Mouse (Mus musculus): ENCODE data around the gene Dlg4. TPM values are rescaled to one million over a fixed set of nuclear protein-coding genes. Genes with fewer than 3 reads are reported as not detected.

Gene Dlg4
- polyA plus RNA-seq, 1 experiment from 2014 or later: 9.3 TPM

- H3K36me3 ChIP-seq (ENCODE audit: insufficient read depth, low read length): peaks cover 38% of the 10 kb centered on the region
- H3K4me3 ChIP-seq (ENCODE audit: low read length): peak within 1 kb of the TSS; percentile 100
- no peaks in the 10 kb centered on the region for H3K9me3 ChIP-seq (ENCODE audit: low read length)
- H3K27ac ChIP-seq (ENCODE audit: low read length): peak within 1 kb of the TSS; percentile 99
- ATAC-seq (ENCODE audit: low FRiP score, low TSS enrichment): no peak
- peaks cover 28% of the 10 kb centered on the region for H3K4me1 ChIP-seq (ENCODE audit: insufficient read depth, low read length)
- WGBS: 42% methylated on average over 8 of the region's 8 CpGs
- no peaks in the 10 kb centered on the region for H3K27me3 ChIP-seq (ENCODE audit: insufficient read depth, low read length)
- H3K9ac ChIP-seq (replicated peaks; ENCODE audit: low read length): peak within 1 kb of the TSS; percentile 99
- peak within 1 kb of the TSS; percentile 86 for H3K4me2 ChIP-seq (replicated peaks; ENCODE audit: low read depth, low read length)
These were observed 34.5 kb upstream of the Dlg4 start, which contains the start of gene Elp5 for GRCm38 (mm10) chr11:69982225-69982624. TSS of gene Elp5 (minus strand) at chr11:69982517.

DNA sequence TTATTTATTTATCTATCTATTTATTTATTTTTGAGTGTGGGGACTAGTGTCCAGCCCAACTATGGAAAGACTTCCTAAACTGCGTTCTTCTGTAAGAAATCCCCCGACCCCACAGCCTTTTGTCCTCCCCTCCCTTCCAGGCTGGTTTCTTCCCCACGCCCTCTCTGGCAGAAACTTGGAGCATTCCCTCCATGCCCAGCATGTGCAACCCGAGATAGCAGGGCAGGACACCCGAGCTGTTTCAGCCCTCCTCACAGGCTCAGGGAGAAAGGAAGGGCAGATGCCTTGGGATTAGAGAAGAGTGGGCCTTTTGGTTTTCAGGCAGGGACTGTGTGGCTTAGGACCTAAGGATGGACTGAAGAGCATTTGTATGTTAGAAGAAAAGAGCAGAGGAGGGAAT is 33.9 kb upstream of the Dlg4 start:
- Histone ChIP-seq H3K27me3 (ENCODE audit: insufficient read depth, low read length) (no peaks in the 10 kb centered on the region), H3K9ac (replicated peaks; ENCODE audit: low read length) (peak overlapping the region; percentile 66), H3K4me2 (replicated peaks; ENCODE audit: low read depth, low read length) (peak overlapping the region; percentile 86), H3K27ac (ENCODE audit: low read length) (peak overlapping the region; percentile 61; the same call in 1 of the 2 replicates), H3K4me3 (ENCODE audit: low read length) (peak overlapping the region; percentile 100), H3K9me3 (ENCODE audit: low read length) (no peaks in the 10 kb centered on the region), H3K36me3 (ENCODE audit: insufficient read depth, low read length) (peaks cover 33% of the 10 kb centered on the region), H3K4me1 (ENCODE audit: insufficient read depth, low read length) (peaks cover 28% of the 10 kb centered on the region)
- ATAC-seq (ENCODE audit: low FRiP score, low TSS enrichment): no peak
- WGBS: 7% methylated on average over 5 of the region's 5 CpGs

GRCm38 (mm10) chr11:69983377-69983776 is 33.4 kb upstream of the Dlg4 start:
- Histone ChIP-seq H3K9ac (replicated peaks; ENCODE audit: low read length) (peak overlapping the region; percentile 66), H3K27ac (ENCODE audit: low read length) (peak overlapping the region; percentile 61; the same call in 1 of the 2 replicates), H3K4me1 (ENCODE audit: insufficient read depth, low read length) (peaks cover 28% of the 10 kb centered on the region), H3K27me3 (ENCODE audit: insufficient read depth, low read length) (no peaks in the 10 kb centered on the region), H3K4me2 (replicated peaks; ENCODE audit: low read depth, low read length) (peak overlapping the region; percentile 86), H3K36me3 (ENCODE audit: insufficient read depth, low read length) (peaks cover 34% of the 10 kb centered on the region), H3K4me3 (ENCODE audit: low read length) (peak overlapping the region; percentile 100; the same call in 1 of the 2 replicates), H3K9me3 (ENCODE audit: low read length) (no peaks in the 10 kb centered on the region)
- no peak for ATAC-seq (ENCODE audit: low FRiP score, low TSS enrichment)
- 69% methylated on average over 4 of the region's 4 CpGs for WGBS

GRCm38 (mm10) chr11:69984431-69984830 is 32.3 kb upstream of the Dlg4 start:
- 87% methylated on average over 8 of the region's 8 CpGs for WGBS
- Histone ChIP-seq H3K27ac (ENCODE audit: low read length) (no peak overlapping the region), H3K4me1 (ENCODE audit: insufficient read depth, low read length) (peaks cover 21% of the 10 kb centered on the region), H3K4me3 (ENCODE audit: low read length) (no peak overlapping the region), H3K9me3 (ENCODE audit: low read length) (no peaks in the 10 kb centered on the region), H3K36me3 (ENCODE audit: insufficient read depth, low read length) (peaks cover 41% of the 10 kb centered on the region), H3K4me2 (replicated peaks; ENCODE audit: low read depth, low read length) (no peak overlapping the region), H3K27me3 (ENCODE audit: insufficient read depth, low read length) (no peaks in the 10 kb centered on the region), H3K9ac (replicated peaks; ENCODE audit: low read length) (no peak overlapping the region)
- no peak for ATAC-seq (ENCODE audit: low FRiP score, low TSS enrichment)

- Histone ChIP-seq H3K4me1 (ENCODE audit: insufficient read depth, low read length) (peaks cover 18% of the 10 kb centered on the region), H3K27ac (ENCODE audit: low read length) (peak overlapping the region; percentile 29; the same call in 1 of the 2 replicates), H3K9me3 (ENCODE audit: low read length) (no peaks in the 10 kb centered on the region), H3K36me3 (ENCODE audit: insufficient read depth, low read length) (peaks cover 43% of the 10 kb centered on the region), H3K4me2 (replicated peaks; ENCODE audit: low read depth, low read length) (no peak overlapping the region), H3K27me3 (ENCODE audit: insufficient read depth, low read length) (no peaks in the 10 kb centered on the region), H3K4me3 (ENCODE audit: low read length) (no peak overlapping the region), H3K9ac (replicated peaks; ENCODE audit: low read length) (0 out of 2 replicates have a peak overlapping the region, but pooled peaks have one; percentile 6)
- WGBS: 88% methylated on average over 8 of the region's 8 CpGs
- 0 out of 2 replicates have a peak, but pooled peaks have one; percentile 10 for ATAC-seq (ENCODE audit: low FRiP score, low TSS enrichment)
These were observed 26.8 kb upstream of the Dlg4 start for GRCm38 (mm10) chr11:69989949-69990348.

GRCm38 (mm10) chr11:69990850-69991691 is 25.7 kb upstream of the Dlg4 start, which contains the start of gene Gabarap:
TSS of gene Gabarap (plus strand) at chr11:69991143.
- peak within 1 kb of the TSS; percentile 95 for H3K4me3 ChIP-seq (ENCODE audit: low read length)
- no peaks in the 10 kb centered on the region for H3K27me3 ChIP-seq (ENCODE audit: insufficient read depth, low read length)
- no peaks in the 10 kb centered on the region for H3K9me3 ChIP-seq (ENCODE audit: low read length)
- peaks cover 21% of the 10 kb centered on the region for H3K4me1 ChIP-seq (ENCODE audit: insufficient read depth, low read length)
- H3K27ac ChIP-seq (ENCODE audit: low read length): peak within 1 kb of the TSS; percentile 96
- ATAC-seq (ENCODE audit: low FRiP score, low TSS enrichment): peak; percentile 76
- peaks cover 34% of the 10 kb centered on the region for H3K36me3 ChIP-seq (ENCODE audit: insufficient read depth, low read length)
- H3K4me2 ChIP-seq (replicated peaks; ENCODE audit: low read depth, low read length): peak within 1 kb of the TSS; percentile 71
- WGBS: 0% methylated on average over 40 of the region's 40 CpGs
- peak within 1 kb of the TSS; percentile 94 for H3K9ac ChIP-seq (replicated peaks; ENCODE audit: low read length)

DNA sequence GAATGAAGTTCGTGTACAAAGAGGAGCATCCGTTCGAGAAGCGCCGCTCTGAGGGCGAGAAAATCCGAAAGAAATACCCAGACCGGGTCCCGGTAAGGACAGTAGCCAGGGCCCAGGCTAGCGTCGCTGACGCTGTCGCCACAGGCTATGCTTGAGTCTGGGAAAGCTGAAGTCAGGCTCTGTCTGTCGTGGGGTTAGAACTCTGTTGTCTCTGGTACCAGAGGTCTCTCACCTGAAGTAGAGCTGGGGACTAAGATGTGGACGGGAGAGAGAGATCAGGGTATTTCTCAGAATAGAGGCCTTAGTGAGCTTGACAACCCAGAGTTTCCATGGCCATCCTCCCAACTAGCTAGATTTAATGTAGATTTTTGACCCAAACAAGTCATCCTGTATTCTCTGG is 25.0 kb upstream of the Dlg4 start:
- Histone ChIP-seq H3K4me3 (ENCODE audit: low read length) (peak overlapping the region; percentile 95), H3K27me3 (ENCODE audit: insufficient read depth, low read length) (no peaks in the 10 kb centered on the region), H3K36me3 (ENCODE audit: insufficient read depth, low read length) (peaks cover 30% of the 10 kb centered on the region), H3K27ac (ENCODE audit: low read length) (peak overlapping the region; percentile 96), H3K9me3 (ENCODE audit: low read length) (no peaks in the 10 kb centered on the region), H3K4me2 (replicated peaks; ENCODE audit: low read depth, low read length) (peak overlapping the region; percentile 71), H3K4me1 (ENCODE audit: insufficient read depth, low read length) (peaks cover 21% of the 10 kb centered on the region), H3K9ac (replicated peaks; ENCODE audit: low read length) (peak overlapping the region; percentile 94)
- WGBS: 0% methylated on average over 15 of the region's 15 CpGs
- peak; percentile 5; the same call in 1 of the 2 replicates for ATAC-seq (ENCODE audit: low FRiP score, low TSS enrichment)

GRCm38 (mm10) chr11:69992396-69992795 is 24.3 kb upstream of the Dlg4 start:
- peaks cover 26% of the 10 kb centered on the region for H3K36me3 ChIP-seq (ENCODE audit: insufficient read depth, low read length)
- peak overlapping the region; percentile 94 for H3K9ac ChIP-seq (replicated peaks; ENCODE audit: low read length)
- peak overlapping the region; percentile 71 for H3K4me2 ChIP-seq (replicated peaks; ENCODE audit: low read depth, low read length)
- H3K9me3 ChIP-seq (ENCODE audit: low read length): no peaks in the 10 kb centered on the region
- H3K27ac ChIP-seq (ENCODE audit: low read length): no peak overlapping the region
- H3K4me1 ChIP-seq (ENCODE audit: insufficient read depth, low read length): peaks cover 23% of the 10 kb centered on the region
- no peaks in the 10 kb centered on the region for H3K27me3 ChIP-seq (ENCODE audit: insufficient read depth, low read length)
- WGBS: 80% methylated on average over 10 of the region's 10 CpGs
- peak overlapping the region; percentile 95 for H3K4me3 ChIP-seq (ENCODE audit: low read length)
- no peak for ATAC-seq (ENCODE audit: low FRiP score, low TSS enrichment)

DNA sequence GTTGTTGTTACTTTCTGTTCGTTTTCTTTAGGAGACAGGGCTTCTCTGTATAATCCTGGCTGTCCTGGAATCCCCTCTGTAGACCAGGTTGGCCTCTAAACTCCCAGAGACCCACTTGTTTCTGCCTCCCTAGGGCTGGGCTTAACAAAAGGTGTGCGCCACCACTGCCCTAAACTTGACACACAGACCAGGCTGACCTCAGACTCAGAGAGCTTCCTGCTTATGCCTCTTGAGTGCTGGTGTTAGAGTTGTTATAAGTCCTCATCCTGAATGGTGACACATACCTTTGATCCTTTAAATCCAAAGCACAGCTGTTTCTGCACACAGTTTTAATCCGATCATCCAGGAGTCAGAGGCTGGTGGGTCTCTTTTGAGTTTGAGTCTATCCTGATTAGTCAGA is 23.8 kb upstream of the Dlg4 start:
- ATAC-seq (ENCODE audit: low FRiP score, low TSS enrichment): no peak
- no peak overlapping the region for H3K4me3 ChIP-seq (ENCODE audit: low read length)

More for the DNA sequence above, 23.8 kb upstream of the Dlg4 start:
- Histone ChIP-seq H3K9ac (replicated peaks; ENCODE audit: low read length) (peak overlapping the region; percentile 94; the same call in 1 of the 2 replicates), H3K4me1 (ENCODE audit: insufficient read depth, low read length) (peaks cover 29% of the 10 kb centered on the region), H3K9me3 (ENCODE audit: low read length) (no peaks in the 10 kb centered on the region), H3K27me3 (ENCODE audit: insufficient read depth, low read length) (no peaks in the 10 kb centered on the region), H3K36me3 (ENCODE audit: insufficient read depth, low read length) (peaks cover 31% of the 10 kb centered on the region), H3K4me2 (replicated peaks; ENCODE audit: low read depth, low read length) (peak overlapping the region; percentile 71), H3K27ac (ENCODE audit: low read length) (no peak overlapping the region)
- 88% methylated on average over 3 of the region's 3 CpGs for WGBS

Data from kidney, embryonic 16.5 days (tissue).